Mouse (Mus musculus): ENCODE data around the gene Sec14l4. TPM values are rescaled to one million over a fixed set of nuclear protein-coding genes. Genes with fewer than 3 reads are reported as not detected.

Gene Sec14l4
- polyA plus RNA-seq, 1 experiment from 2014 or later, result not detected

DNA sequence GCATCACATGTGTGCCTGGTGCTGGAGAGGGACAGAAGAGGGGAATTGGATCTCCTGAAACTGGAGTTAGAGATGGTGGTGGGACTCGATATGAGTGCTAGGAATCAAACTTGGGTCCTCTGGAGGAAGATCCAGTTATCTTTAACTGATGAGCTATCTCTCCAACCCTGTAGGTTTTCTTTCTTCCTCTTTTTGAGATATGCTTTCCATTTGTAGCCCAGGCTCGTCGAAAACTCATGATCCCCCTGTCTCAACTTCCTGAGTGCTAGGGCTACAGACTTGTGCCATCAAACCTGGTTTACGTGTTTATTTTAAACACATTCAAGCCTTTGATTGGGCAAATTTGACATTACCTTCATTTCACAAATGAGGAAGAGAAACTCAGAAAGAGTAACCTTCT, 2.9 kb downstream of the Sec14l4 start:
- Histone ChIP-seq H3K9ac (no peak overlapping the region), H3K27ac (no peak overlapping the region), H3K4me3 (replicated peaks) (no peak overlapping the region), H3K4me2 (no peak overlapping the region), H3K9me3 (no peaks in the 10 kb centered on the region), H3K4me1 (no peaks in the 10 kb centered on the region), H3K27me3 (0 out of 2 replicates have a peak, but pooled peaks cover 6% of the 10 kb centered on the region), H3K36me3 (replicated peaks) (no peaks in the 10 kb centered on the region)
- 91% methylated on average over 4 of the region's 4 CpGs for WGBS
- ATAC-seq (ENCODE audit: low FRiP score), result no peak

DNA sequence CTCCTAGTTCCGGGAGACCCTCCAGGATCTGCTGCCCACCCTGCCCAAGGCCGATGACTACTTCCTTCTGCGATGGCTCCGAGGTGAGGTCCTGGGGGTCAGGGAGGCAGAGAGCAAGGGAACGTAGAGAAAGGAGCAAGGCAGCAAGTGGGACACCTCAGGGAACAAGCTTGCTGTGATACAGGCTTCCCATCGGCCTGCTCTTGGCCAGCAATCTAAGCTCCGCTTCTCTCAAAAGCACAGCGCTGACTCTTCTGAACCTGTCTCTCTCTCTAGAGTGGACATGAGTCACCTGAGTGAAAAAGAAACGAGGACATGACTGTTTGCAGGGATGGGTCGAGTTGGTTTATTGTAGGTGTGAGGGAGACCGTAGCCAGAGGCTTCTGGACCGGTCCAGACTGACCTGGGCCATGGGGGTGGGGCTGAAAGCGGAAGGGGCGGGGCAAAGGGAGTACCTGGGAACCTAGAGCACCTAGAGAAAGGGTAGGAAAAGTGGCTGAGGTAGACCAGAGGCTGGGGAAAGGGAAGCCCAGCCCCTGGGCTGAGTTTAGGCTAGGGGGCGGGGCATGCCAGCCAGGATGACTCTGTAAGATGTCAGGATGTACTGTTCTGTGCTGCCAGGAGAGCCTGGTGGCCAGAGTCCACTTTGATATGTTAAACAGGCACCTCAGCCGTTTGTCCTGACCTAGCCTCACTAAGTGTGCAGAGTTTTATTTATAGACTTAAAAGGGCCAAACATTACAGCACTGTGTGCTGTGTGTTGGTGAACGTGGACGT, 4.0 kb downstream of the Sec14l4 start:
- no peak overlapping the region for H3K9ac ChIP-seq
- H3K4me1 ChIP-seq, result no peaks in the 10 kb centered on the region
- H3K27ac ChIP-seq, result no peak overlapping the region
- ATAC-seq (ENCODE audit: low FRiP score), result no peak
- no peaks in the 10 kb centered on the region for H3K9me3 ChIP-seq
- no peak overlapping the region for H3K4me2 ChIP-seq
- H3K4me3 ChIP-seq (replicated peaks), result no peak overlapping the region
- H3K27me3 ChIP-seq, result 0 out of 2 replicates have a peak, but pooled peaks cover 6% of the 10 kb centered on the region
- WGBS, result 73% methylated on average over 18 of the region's 18 CpGs
- no peaks in the 10 kb centered on the region for H3K36me3 ChIP-seq (replicated peaks)

DNA sequence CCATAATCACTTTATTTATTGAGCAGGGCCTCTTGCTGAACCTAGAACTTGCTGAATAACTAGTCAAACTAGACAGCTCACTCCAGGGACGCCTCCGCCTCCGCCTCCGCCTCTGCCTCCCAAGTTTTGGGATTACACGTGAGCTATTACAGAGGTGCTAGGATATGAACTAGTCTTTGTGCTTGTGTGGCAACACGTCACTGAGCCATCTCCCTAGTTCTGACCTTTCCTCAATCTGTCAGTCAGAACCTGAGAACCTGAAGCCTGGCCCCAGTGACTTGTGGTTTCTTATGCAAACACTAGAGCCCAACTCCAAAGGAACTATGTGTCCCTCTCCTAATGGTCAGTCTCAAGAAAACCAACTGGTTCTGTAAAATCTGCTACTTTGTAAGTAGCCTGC, 4.7 kb downstream of the Sec14l4 start:
- no peak overlapping the region for H3K27ac ChIP-seq
- H3K9ac ChIP-seq, result no peak overlapping the region
- H3K27me3 ChIP-seq, result 0 out of 2 replicates have a peak, but pooled peaks cover 6% of the 10 kb centered on the region
- H3K9me3 ChIP-seq, result no peaks in the 10 kb centered on the region
- no peaks in the 10 kb centered on the region for H3K36me3 ChIP-seq (replicated peaks)
- H3K4me3 ChIP-seq (replicated peaks), result no peak overlapping the region
- no peak overlapping the region for H3K4me2 ChIP-seq
- WGBS, result 93% methylated on average over 6 of the region's 6 CpGs
- ATAC-seq (ENCODE audit: low FRiP score), result no peak
- H3K4me1 ChIP-seq, result no peaks in the 10 kb centered on the region

DNA sequence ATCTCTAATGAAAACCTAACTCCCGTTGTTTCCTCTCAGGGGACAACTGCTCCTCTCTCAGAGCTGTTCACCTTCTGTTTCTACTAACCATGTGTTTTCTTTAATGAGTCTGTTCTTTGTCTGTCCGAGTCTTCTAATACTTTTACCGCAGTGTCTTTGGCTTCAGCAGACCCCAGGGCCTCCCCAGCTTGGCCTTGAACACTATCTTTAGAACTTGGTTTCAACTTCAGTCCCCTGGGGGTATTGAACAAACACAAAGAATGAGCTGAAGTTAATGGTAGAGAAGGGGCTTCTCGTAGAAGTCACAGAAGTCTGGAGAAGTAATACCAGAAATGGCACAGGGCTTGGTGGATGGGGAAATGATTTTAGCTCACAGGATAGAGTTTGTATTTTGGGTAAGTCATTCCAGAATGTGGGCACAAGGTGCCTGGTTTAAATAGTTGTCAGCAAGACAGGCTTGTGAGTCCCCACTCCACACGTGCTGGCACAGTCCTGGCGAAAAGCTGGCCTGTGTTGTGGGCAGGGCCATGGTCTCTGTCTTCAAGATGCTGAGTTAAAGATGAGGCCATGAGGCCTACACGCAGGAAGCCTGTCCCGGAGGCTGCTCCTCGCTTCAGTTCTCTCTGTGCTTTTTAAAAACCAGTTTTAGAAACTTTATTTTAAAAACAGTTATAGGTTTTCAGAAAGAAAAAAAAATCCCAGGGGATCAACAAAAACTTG, 5.3 kb downstream of the Sec14l4 start:
- Histone ChIP-seq H3K27me3 (0 out of 2 replicates have a peak, but pooled peaks cover 5% of the 10 kb centered on the region), H3K4me1 (no peaks in the 10 kb centered on the region), H3K27ac (no peak overlapping the region), H3K4me3 (replicated peaks) (no peak overlapping the region), H3K4me2 (no peak overlapping the region), H3K9ac (no peak overlapping the region), H3K36me3 (replicated peaks) (no peaks in the 10 kb centered on the region), H3K9me3 (no peaks in the 10 kb centered on the region)
- ATAC-seq (ENCODE audit: low FRiP score), result no peak
- 72% methylated on average over 9 of the region's 9 CpGs for WGBS

DNA sequence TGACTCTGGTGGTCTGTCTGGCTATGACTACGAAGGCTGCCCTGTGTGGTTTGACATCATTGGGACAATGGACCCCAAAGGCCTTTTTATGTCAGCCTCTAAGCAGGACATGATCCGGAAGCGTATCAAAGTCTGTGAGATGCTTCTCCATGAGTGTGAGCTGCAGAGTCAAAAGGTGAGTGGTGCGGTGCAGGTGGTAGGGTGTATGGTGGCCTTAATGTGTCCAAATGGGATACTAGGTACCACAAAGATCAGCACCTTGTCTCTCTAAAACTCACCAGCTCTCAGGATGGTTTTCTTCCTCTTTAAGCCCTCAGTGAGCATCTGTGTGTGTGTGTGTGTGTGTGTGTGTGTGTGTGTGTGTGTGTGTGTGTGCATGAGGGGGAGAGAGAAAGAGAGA, 8.7 kb downstream of the Sec14l4 start:
- Histone ChIP-seq H3K36me3 (replicated peaks) (no peaks in the 10 kb centered on the region), H3K9me3 (no peaks in the 10 kb centered on the region), H3K4me2 (no peak overlapping the region), H3K27ac (no peak overlapping the region), H3K27me3 (no peaks in the 10 kb centered on the region), H3K4me1 (no peaks in the 10 kb centered on the region), H3K4me3 (replicated peaks) (no peak overlapping the region), H3K9ac (no peak overlapping the region)
- ATAC-seq (ENCODE audit: low FRiP score), result no peak
- WGBS, result 90% methylated on average over 4 of the region's 4 CpGs

DNA sequence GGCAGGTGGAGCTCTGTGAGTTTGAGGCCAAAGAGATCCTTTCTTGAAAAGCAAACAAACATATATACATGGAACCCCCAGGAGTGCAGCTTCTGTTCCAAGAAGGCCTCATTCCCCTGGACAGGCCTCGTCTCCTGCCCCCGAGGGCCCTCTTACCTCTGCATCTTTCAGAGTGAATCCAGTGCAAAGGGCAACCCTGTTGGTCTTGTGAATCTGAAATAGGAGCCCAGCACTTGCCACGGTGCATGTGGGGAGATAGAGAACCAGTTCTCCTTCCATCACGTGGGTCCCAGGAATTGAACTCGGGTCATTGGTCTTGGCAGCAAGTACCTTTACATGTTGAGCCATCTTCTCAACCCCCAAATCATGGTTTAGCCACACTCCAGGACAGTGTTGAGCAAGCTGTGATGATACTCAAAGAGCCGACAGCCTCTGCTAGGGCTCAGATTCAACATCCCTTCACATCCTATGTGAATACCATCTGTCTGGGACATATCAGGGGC, 9.9 kb downstream of the Sec14l4 start:
- no peak overlapping the region for H3K4me3 ChIP-seq (replicated peaks)
- WGBS, result 80% methylated on average over 6 of the region's 6 CpGs
- no peak overlapping the region for H3K27ac ChIP-seq
- no peaks in the 10 kb centered on the region for H3K27me3 ChIP-seq
- no peak overlapping the region for H3K4me2 ChIP-seq
- no peak for ATAC-seq (ENCODE audit: low FRiP score)
- no peaks in the 10 kb centered on the region for H3K36me3 ChIP-seq (replicated peaks)
- H3K9ac ChIP-seq, result no peak overlapping the region
- H3K9me3 ChIP-seq, result no peaks in the 10 kb centered on the region
- no peaks in the 10 kb centered on the region for H3K4me1 ChIP-seq

DNA sequence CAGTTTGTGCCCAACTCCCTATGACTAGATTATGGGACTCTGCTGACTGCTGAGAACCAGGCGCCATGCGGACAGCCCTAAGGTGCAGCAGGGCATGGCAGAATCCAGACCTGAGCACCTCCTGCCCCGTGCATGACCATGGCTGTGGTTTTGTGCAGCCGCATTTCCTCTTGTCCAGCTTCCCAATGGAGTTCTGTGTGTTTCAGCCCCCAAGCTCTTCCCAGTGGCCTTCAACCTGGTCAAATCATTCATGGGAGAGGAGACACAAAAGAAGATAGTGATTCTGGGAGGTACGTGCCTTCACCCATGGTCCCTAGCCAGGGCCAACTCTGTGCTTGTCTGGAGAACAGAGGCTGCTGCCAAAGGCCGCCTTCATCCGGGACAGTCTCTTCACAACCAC, 11.8 kb downstream of the Sec14l4 start:
- H3K27ac ChIP-seq, result no peak overlapping the region
- no peak overlapping the region for H3K4me3 ChIP-seq (replicated peaks)
- no peaks in the 10 kb centered on the region for H3K27me3 ChIP-seq
- 94% methylated on average over 7 of the region's 7 CpGs for WGBS
- no peaks in the 10 kb centered on the region for H3K9me3 ChIP-seq
- no peak overlapping the region for H3K9ac ChIP-seq
- no peaks in the 10 kb centered on the region for H3K36me3 ChIP-seq (replicated peaks)
- no peaks in the 10 kb centered on the region for H3K4me1 ChIP-seq
- ATAC-seq (ENCODE audit: low FRiP score), result no peak
- no peak overlapping the region for H3K4me2 ChIP-seq

DNA sequence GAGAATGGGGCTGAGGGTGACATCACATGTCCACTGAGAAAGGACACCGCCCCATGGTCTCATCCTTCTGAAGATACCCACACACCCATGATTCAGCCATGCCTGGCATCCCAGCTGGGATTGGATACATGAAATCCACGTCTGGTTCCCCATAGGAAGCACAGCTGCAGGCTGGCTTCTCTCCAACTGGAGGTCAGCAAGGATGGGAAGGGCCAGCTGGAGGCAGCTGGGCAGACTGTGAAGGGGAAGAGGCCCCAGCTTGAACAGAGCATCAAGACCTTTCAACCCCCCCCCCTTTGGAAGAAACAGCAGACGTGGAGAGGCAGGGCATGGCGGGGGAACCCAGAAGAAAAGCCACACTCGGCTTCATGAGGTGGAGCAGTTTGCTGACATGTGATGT, 15.3 kb downstream of the Sec14l4 start:
- Histone ChIP-seq H3K4me3 (replicated peaks) (no peak overlapping the region), H3K36me3 (replicated peaks) (no peaks in the 10 kb centered on the region), H3K4me1 (no peaks in the 10 kb centered on the region), H3K4me2 (no peak overlapping the region), H3K27ac (no peak overlapping the region), H3K9ac (no peak overlapping the region), H3K9me3 (no peaks in the 10 kb centered on the region), H3K27me3 (no peaks in the 10 kb centered on the region)
- WGBS, result 70% methylated on average over 5 of the region's 5 CpGs
- ATAC-seq (ENCODE audit: low FRiP score), result no peak

DNA sequence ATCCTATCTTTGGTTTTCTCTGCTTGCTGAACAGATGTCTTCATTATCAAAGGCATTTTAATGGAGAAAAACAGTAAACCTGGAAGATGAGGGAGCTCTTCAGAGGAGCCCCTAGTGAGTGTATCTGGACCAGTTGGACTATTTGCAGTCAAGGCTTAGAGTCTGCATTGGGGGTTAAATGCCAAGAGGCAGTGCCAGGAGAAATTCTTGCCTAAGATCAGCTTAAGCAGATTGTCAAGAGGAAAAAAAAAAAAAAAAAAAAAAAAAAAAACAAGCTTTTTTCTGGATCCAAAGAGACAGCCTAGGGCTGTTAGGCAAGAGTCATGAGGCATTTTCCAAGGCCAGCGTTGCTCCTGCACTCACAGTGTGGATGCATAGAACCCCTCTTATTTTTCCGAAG, 16.5 kb downstream of the Sec14l4 start:
- no peak for ATAC-seq (ENCODE audit: low FRiP score)
- Histone ChIP-seq H3K9ac (no peak overlapping the region), H3K4me2 (no peak overlapping the region), H3K27ac (no peak overlapping the region), H3K36me3 (replicated peaks) (no peaks in the 10 kb centered on the region), H3K4me3 (replicated peaks) (no peak overlapping the region), H3K9me3 (no peaks in the 10 kb centered on the region), H3K4me1 (no peaks in the 10 kb centered on the region), H3K27me3 (no peaks in the 10 kb centered on the region)
- 91% methylated on average over 2 of the region's 2 CpGs for WGBS

DNA sequence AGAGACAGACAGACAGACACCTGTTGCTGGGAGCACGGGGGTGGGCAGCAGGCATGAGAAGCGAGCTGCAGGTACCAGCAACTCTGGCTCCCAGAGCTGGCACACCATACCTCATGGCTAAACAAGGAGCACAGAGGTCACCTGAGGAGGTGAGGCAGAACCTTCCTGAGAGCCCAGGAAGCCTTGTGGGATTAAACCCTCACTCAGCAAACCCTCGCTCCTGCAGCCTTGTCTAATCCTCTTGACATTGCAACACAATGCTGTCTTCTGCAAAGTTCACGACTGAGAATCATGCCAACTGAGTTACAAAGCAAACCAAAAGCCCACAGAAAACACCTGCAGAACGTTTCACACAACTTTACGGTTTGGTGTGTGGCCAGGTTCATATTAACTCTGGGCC, 17.2 kb downstream of the Sec14l4 start:
- no peaks in the 10 kb centered on the region for H3K4me1 ChIP-seq
- H3K9me3 ChIP-seq, result no peaks in the 10 kb centered on the region
- H3K9ac ChIP-seq, result no peak overlapping the region
- H3K27me3 ChIP-seq, result no peaks in the 10 kb centered on the region
- H3K4me3 ChIP-seq (replicated peaks), result no peak overlapping the region
- ATAC-seq (ENCODE audit: low FRiP score), result no peak
- no peak overlapping the region for H3K4me2 ChIP-seq
- WGBS, result 87% methylated on average over 6 of the region's 6 CpGs
- no peaks in the 10 kb centered on the region for H3K36me3 ChIP-seq (replicated peaks)
- no peak overlapping the region for H3K27ac ChIP-seq

DNA sequence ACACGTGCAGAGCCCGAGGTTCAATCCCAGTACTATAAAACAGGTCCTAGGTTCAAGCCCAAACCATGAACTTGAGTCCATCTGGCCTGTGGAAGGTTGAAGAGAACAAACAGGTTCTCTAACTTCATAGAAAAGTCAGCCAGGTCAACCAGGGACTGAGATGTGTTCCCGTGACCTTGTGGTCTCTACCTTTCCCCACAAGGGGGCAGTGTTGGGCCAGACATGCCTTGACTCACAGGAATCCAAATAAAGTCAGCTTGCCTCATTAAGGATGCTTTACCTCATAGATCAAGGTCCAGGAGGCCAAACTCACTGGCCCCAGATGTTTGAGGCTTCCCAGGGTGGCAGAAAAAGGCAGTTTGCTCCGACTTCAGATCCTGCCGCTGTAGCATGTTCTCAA, 22.3 kb downstream of the Sec14l4 start:
- H3K27me3 ChIP-seq, result no peaks in the 10 kb centered on the region
- no peak for ATAC-seq (ENCODE audit: low FRiP score)
- H3K27ac ChIP-seq, result no peak overlapping the region
- no peaks in the 10 kb centered on the region for H3K4me1 ChIP-seq
- no peak overlapping the region for H3K4me2 ChIP-seq
- H3K9ac ChIP-seq, result no peak overlapping the region
- no peak overlapping the region for H3K4me3 ChIP-seq (replicated peaks)
- H3K36me3 ChIP-seq (replicated peaks), result no peaks in the 10 kb centered on the region
- WGBS, result 21% methylated on average over 5 of the region's 5 CpGs
- no peaks in the 10 kb centered on the region for H3K9me3 ChIP-seq

DNA sequence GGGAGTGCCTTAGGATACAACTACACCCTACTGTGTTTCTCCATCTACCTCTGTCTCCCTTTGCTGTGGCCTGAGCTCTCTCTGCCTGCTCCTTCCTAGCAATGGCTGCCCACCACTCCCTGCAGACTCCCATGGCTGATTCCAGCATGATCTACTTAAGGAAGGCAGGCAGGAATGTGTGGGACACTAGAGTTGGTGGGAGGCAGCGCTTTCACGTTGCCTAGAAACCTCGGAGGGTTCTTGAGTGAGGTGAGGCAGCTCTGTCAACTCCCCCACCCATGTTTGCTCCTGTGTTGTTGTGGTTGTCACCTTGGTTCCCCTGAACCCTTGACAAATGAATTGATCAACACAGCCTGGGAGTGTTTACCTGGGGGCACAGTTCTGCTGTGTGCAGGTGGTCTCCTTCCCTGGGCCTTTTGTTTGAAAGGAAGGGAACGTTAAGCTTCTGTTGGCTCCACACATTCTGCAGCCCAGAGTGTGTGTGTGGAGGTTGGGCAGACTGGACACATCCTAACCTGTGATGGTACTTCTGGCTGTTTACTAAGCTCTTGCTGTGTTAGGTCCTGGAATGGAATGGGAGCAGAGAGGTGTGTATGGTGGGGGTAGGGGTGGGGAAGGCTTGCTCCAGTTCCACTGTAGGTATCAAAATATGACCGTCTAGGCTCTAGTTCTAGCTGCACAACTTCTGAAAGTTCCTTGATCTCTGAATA, 29.8 kb downstream of the Sec14l4 start:
- ATAC-seq (ENCODE audit: low FRiP score), result no peak
- Histone ChIP-seq H3K4me2 (no peak overlapping the region), H3K9ac (no peak overlapping the region; the same call in 1 of the 2 replicates), H3K4me3 (replicated peaks) (no peak overlapping the region), H3K27me3 (no peaks in the 10 kb centered on the region), H3K4me1 (no peaks in the 10 kb centered on the region), H3K36me3 (replicated peaks) (no peaks in the 10 kb centered on the region), H3K9me3 (no peaks in the 10 kb centered on the region), H3K27ac (no peak overlapping the region)
- 84% methylated on average over 5 of the region's 5 CpGs for WGBS

Data from forebrain, embryonic 12.5 days (tissue).